Mouse (Mus musculus): ENCODE results near the gene Cep83. TPM values are rescaled to one million over a fixed set of nuclear protein-coding genes. Genes with fewer than 3 reads are reported as not detected.

The Cep83 gene
- polyA plus RNA-seq, 1 experiment: 24.6 TPM

- H3K4me1 ChIP-seq (ENCODE audit: control insufficient read depth, insufficient read depth, low read length): no peaks in the 10 kb centered on the region
- H3K27ac ChIP-seq (ENCODE audit: control insufficient read depth, insufficient read depth, low read depth, low read length): no peak overlapping the region
- no peak for TF ChIP-seq POLR2A (IDR thresholded peaks at IDR 0.05; ENCODE audit: control insufficient read depth, low read depth, low read length)
- TF ChIP-seq CTCF (IDR thresholded peaks at IDR 0.05; ENCODE audit: control insufficient read depth, insufficient read depth, insufficient replicate concordance, low read depth, low read length): no peak
- no peaks in the 10 kb centered on the region for H3K36me3 ChIP-seq (ENCODE audit: control insufficient read depth, insufficient read depth, low read length)
- no peaks in the 10 kb centered on the region for H3K27me3 ChIP-seq (ENCODE audit: control insufficient read depth, insufficient read depth, low read length)
- no peak overlapping the region for H3K4me3 ChIP-seq (ENCODE audit: control insufficient read depth, low read depth, low read length)
These were observed 89.1 kb downstream of the Cep83 start for GRCm38 (mm10) chr10:94777576-94777975.

- Histone ChIP-seq H3K4me1 (ENCODE audit: control insufficient read depth, insufficient read depth, low read length) (no peaks in the 10 kb centered on the region), H3K27ac (ENCODE audit: control insufficient read depth, insufficient read depth, low read depth, low read length) (no peak overlapping the region), H3K27me3 (ENCODE audit: control insufficient read depth, insufficient read depth, low read length) (no peaks in the 10 kb centered on the region), H3K36me3 (ENCODE audit: control insufficient read depth, insufficient read depth, low read length) (no peaks in the 10 kb centered on the region), H3K4me3 (ENCODE audit: control insufficient read depth, low read depth, low read length) (no peak overlapping the region)
- TF ChIP-seq POLR2A (IDR thresholded peaks at IDR 0.05; ENCODE audit: control insufficient read depth, low read depth, low read length): no peak
- no peak for TF ChIP-seq CTCF (IDR thresholded peaks at IDR 0.05; ENCODE audit: control insufficient read depth, insufficient read depth, insufficient replicate concordance, low read depth, low read length)
These were observed 90.9 kb downstream of the Cep83 start for GRCm38 (mm10) chr10:94779319-94779718.

- no peak overlapping the region for H3K27ac ChIP-seq (ENCODE audit: control insufficient read depth, insufficient read depth, low read depth, low read length)
- no peak for TF ChIP-seq CTCF (IDR thresholded peaks at IDR 0.05; ENCODE audit: control insufficient read depth, insufficient read depth, insufficient replicate concordance, low read depth, low read length)
- no peak for TF ChIP-seq POLR2A (IDR thresholded peaks at IDR 0.05; ENCODE audit: control insufficient read depth, low read depth, low read length)
- H3K27me3 ChIP-seq (ENCODE audit: control insufficient read depth, insufficient read depth, low read length): no peaks in the 10 kb centered on the region
- H3K4me1 ChIP-seq (ENCODE audit: control insufficient read depth, insufficient read depth, low read length): no peaks in the 10 kb centered on the region
- no peak overlapping the region for H3K4me3 ChIP-seq (ENCODE audit: control insufficient read depth, low read depth, low read length)
- H3K36me3 ChIP-seq (ENCODE audit: control insufficient read depth, insufficient read depth, low read length): no peaks in the 10 kb centered on the region
These were observed 92.3 kb downstream of the Cep83 start for GRCm38 (mm10) chr10:94780618-94781262.

- TF ChIP-seq POLR2A (IDR thresholded peaks at IDR 0.05; ENCODE audit: control insufficient read depth, low read depth, low read length): no peak
- no peak for TF ChIP-seq CTCF (IDR thresholded peaks at IDR 0.05; ENCODE audit: control insufficient read depth, insufficient read depth, insufficient replicate concordance, low read depth, low read length)
- Histone ChIP-seq H3K36me3 (ENCODE audit: control insufficient read depth, insufficient read depth, low read length) (no peaks in the 10 kb centered on the region), H3K4me3 (ENCODE audit: control insufficient read depth, low read depth, low read length) (no peak overlapping the region), H3K27ac (ENCODE audit: control insufficient read depth, insufficient read depth, low read depth, low read length) (no peak overlapping the region), H3K4me1 (ENCODE audit: control insufficient read depth, insufficient read depth, low read length) (no peaks in the 10 kb centered on the region), H3K27me3 (ENCODE audit: control insufficient read depth, insufficient read depth, low read length) (no peaks in the 10 kb centered on the region)
These were observed 100.8 kb downstream of the Cep83 start for GRCm38 (mm10) chr10:94789205-94789604.

- TF ChIP-seq CTCF (IDR thresholded peaks at IDR 0.05; ENCODE audit: control insufficient read depth, insufficient read depth, insufficient replicate concordance, low read depth, low read length) (no peak), POLR2A (IDR thresholded peaks at IDR 0.05; ENCODE audit: control insufficient read depth, low read depth, low read length) (no peak)
- H3K27me3 ChIP-seq (ENCODE audit: control insufficient read depth, insufficient read depth, low read length): no peaks in the 10 kb centered on the region
- H3K4me1 ChIP-seq (ENCODE audit: control insufficient read depth, insufficient read depth, low read length): no peaks in the 10 kb centered on the region
- no peak overlapping the region for H3K27ac ChIP-seq (ENCODE audit: control insufficient read depth, insufficient read depth, low read depth, low read length)
- no peak overlapping the region for H3K4me3 ChIP-seq (ENCODE audit: control insufficient read depth, low read depth, low read length)
- no peaks in the 10 kb centered on the region for H3K36me3 ChIP-seq (ENCODE audit: control insufficient read depth, insufficient read depth, low read length)
These were observed 105.5 kb downstream of the Cep83 start for GRCm38 (mm10) chr10:94793914-94794313.

- H3K27me3 ChIP-seq (ENCODE audit: control insufficient read depth, insufficient read depth, low read length): no peaks in the 10 kb centered on the region
- TF ChIP-seq CTCF (IDR thresholded peaks at IDR 0.05; ENCODE audit: control insufficient read depth, insufficient read depth, insufficient replicate concordance, low read depth, low read length): no peak
- TF ChIP-seq POLR2A (IDR thresholded peaks at IDR 0.05; ENCODE audit: control insufficient read depth, low read depth, low read length): no peak
- no peak overlapping the region for H3K4me3 ChIP-seq (ENCODE audit: control insufficient read depth, low read depth, low read length)
- no peaks in the 10 kb centered on the region for H3K4me1 ChIP-seq (ENCODE audit: control insufficient read depth, insufficient read depth, low read length)
- H3K27ac ChIP-seq (ENCODE audit: control insufficient read depth, insufficient read depth, low read depth, low read length): no peak overlapping the region
- H3K36me3 ChIP-seq (ENCODE audit: control insufficient read depth, insufficient read depth, low read length): no peaks in the 10 kb centered on the region
These were observed 106.3 kb downstream of the Cep83 start for GRCm38 (mm10) chr10:94794666-94795244.

- H3K36me3 ChIP-seq (ENCODE audit: control insufficient read depth, insufficient read depth, low read length): no peaks in the 10 kb centered on the region
- H3K27ac ChIP-seq (ENCODE audit: control insufficient read depth, insufficient read depth, low read depth, low read length): no peak overlapping the region
- no peaks in the 10 kb centered on the region for H3K27me3 ChIP-seq (ENCODE audit: control insufficient read depth, insufficient read depth, low read length)
- H3K4me3 ChIP-seq (ENCODE audit: control insufficient read depth, low read depth, low read length): no peak overlapping the region
- no peaks in the 10 kb centered on the region for H3K4me1 ChIP-seq (ENCODE audit: control insufficient read depth, insufficient read depth, low read length)
- TF ChIP-seq POLR2A (IDR thresholded peaks at IDR 0.05; ENCODE audit: control insufficient read depth, low read depth, low read length): no peak
- no peak for TF ChIP-seq CTCF (IDR thresholded peaks at IDR 0.05; ENCODE audit: control insufficient read depth, insufficient read depth, insufficient replicate concordance, low read depth, low read length)
These were observed 109.7 kb downstream of the Cep83 start for GRCm38 (mm10) chr10:94798128-94798527.
